Mouse (Mus musculus) heart, embryonic 16.5 days (tissue): ENCODE results near the gene Dlg2. TPM values are rescaled to one million over a fixed set of nuclear protein-coding genes. Genes with fewer than 3 reads are reported as not detected.
A peak's percentile ranks its signal among the peaks of the same experiment; 100 is the strongest.

Experiments
- ATAC-seq: fragments of 200-750 bp; cut with Nextera tagmentation; replicated peaks from 2 replicates; pipeline ENCODE4 v1.8.0; 2017; ENCODE audit warnings: moderate number of reproducible peaks; ENCODE audit not compliant: insufficient read depth, low FRiP score; ENCODE audit errors: extremely low read depth
- H3K27ac ChIP-seq: fragments of 300-500 bp; sonication (generic); 2 replicates; pipeline ENCODE4 v1.5.1; 2014; ENCODE audit warnings: mild to moderate bottlenecking, low read length, control low read depth, moderate library complexity
- H3K27me3 ChIP-seq: fragments of 300-500 bp; sonication (generic); 2 replicates; pipeline ENCODE4 v1.6.1; 2014; ENCODE audit warnings: low read length, mixed read lengths; ENCODE audit not compliant: control insufficient read depth, insufficient read depth
- H3K36me3 ChIP-seq: fragments of 300-500 bp; sonication (generic); 2 replicates; pipeline ENCODE4 v1.6.1; 2014; ENCODE audit not compliant: control insufficient read depth, insufficient read depth
- H3K4me1 ChIP-seq: fragments of 300-500 bp; sonication (generic); 2 replicates; pipeline ENCODE4 v1.6.1; 2014; ENCODE audit warnings: low read length, mixed read lengths; ENCODE audit not compliant: control insufficient read depth, insufficient read depth
- H3K4me2 ChIP-seq: fragments of 300-500 bp; sonication (generic); 2 replicates; pipeline ENCODE4 v1.6.1; 2014; ENCODE audit warnings: low read depth, mild to moderate bottlenecking, control low read depth, low read length
- H3K4me3 ChIP-seq: fragments of 300-500 bp; sonication (generic); 2 replicates; pipeline ENCODE4 v1.5.1; 2014; ENCODE audit warnings: mild to moderate bottlenecking, control low read depth, low read length
- H3K9ac ChIP-seq: fragments of 300-500 bp; sonication (generic); 2 replicates; pipeline ENCODE4 v1.6.1; 2014; ENCODE audit warnings: low read length, control low read depth
- H3K9me3 ChIP-seq: fragments of 300-500 bp; sonication (generic); replicated peaks from 2 replicates; pipeline ENCODE4 v1.6.1; 2016; ENCODE audit warnings: low read length; ENCODE audit not compliant: control insufficient read depth
- WGBS: fragments of 180-500 bp; shearing (Covaris S2); extraction: QIAGEN DNeasy Blood & Tissue Kit; methylation state at CpG from one replicate; pipeline ENCODE4 v1.1.7; 2014; 5-methylcytosine and 5-hydroxymethylcytosine counted together
- polyA plus RNA-seq: library from polyadenylated mRNA; unstranded; fragments of >200 nt; fragmentation: Nextera tagmentation; extraction: Ambion mirVana; gene quantifications from 2 replicates; pipeline ENCODE4 v1.2.1, GENCODE M21; 2015

The Dlg2 gene
- polyA plus RNA-seq, 1 experiment from 2014 or later, result 7.7 TPM

DNA sequence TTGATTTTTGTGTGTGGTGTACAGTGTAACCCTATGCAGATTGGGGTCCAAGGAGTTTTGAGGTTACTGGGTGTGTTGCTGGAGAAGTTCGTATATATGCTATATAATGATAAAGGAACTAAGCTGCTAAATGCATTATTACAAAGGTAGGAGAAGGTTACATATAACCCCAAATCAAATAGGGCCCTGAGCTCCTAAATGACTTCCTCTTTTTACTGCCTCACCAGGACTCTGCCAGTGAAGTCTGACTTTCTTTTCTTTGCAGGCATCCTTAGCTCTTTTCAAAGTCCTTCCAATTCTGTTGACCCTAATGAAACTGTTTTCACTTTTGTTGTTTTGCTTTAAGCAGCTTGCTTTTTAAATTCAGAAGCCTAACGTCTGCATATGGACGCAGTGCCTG, 1016.8 kb downstream of the Dlg2 start:
- WGBS, result 75% methylated on average over 3 of the region's 3 CpGs
- Histone ChIP-seq H3K4me1 (no peaks in the 10 kb centered on the region), H3K4me3 (no peak overlapping the region), H3K36me3 (no peaks in the 10 kb centered on the region), H3K27ac (no peak overlapping the region), H3K9ac (no peak overlapping the region), H3K9me3 (no peaks in the 10 kb centered on the region), H3K4me2 (no peak overlapping the region), H3K27me3 (no peaks in the 10 kb centered on the region)
- ATAC-seq, result no peak

DNA sequence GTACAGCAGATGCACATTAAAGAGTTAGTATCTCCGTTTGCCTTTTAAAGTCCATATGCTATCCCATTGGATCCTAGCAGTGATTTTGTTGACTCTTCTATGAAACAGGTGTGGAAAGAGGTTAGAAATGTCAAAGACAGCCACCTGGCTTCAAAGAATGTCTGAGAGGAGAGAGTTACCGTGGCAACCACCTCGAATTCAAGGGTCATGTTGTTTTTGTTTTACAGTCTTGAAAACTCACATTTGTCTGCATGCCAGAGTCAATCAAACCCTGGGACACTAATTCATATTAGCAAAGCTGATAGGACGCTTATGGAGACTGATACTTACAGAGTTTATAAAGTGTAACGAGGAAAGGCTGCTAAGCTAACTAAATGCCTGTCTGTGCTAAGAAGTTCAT, 1019.1 kb downstream of the Dlg2 start:
- no peaks in the 10 kb centered on the region for H3K36me3 ChIP-seq
- H3K4me3 ChIP-seq, result no peak overlapping the region
- no peak for ATAC-seq
- H3K9me3 ChIP-seq, result no peaks in the 10 kb centered on the region
- H3K27ac ChIP-seq, result no peak overlapping the region
- no peak overlapping the region for H3K4me2 ChIP-seq
- no peak overlapping the region for H3K9ac ChIP-seq
- 63% methylated on average over 5 of the region's 5 CpGs for WGBS
- no peaks in the 10 kb centered on the region for H3K4me1 ChIP-seq
- no peaks in the 10 kb centered on the region for H3K27me3 ChIP-seq

DNA sequence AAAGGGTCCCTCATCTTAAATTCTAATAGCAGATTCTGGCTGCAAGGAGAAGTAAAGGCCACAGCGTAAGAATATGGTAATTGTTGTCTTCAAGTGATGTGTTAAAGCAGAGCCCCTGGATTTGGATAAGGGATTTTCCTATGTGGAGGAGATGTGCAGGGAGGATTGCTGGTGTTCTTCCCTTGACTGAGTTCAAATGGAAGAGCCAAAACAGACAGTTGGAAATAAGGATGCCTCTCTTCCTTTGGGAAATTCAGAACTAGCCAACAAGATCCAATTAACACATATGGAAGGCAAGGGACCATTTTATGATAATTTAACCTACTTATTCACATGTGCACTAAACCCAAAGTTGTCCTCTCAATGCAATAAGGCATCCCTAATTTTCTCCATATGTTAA, 1034.6 kb downstream of the Dlg2 start:
- 61% methylated on average over 1 of the region's 1 CpGs for WGBS
- no peaks in the 10 kb centered on the region for H3K36me3 ChIP-seq
- no peak for ATAC-seq
- H3K4me1 ChIP-seq, result no peaks in the 10 kb centered on the region
- H3K9ac ChIP-seq, result no peak overlapping the region
- no peak overlapping the region for H3K4me3 ChIP-seq
- no peak overlapping the region for H3K27ac ChIP-seq
- no peaks in the 10 kb centered on the region for H3K27me3 ChIP-seq
- H3K4me2 ChIP-seq, result no peak overlapping the region
- no peaks in the 10 kb centered on the region for H3K9me3 ChIP-seq

DNA sequence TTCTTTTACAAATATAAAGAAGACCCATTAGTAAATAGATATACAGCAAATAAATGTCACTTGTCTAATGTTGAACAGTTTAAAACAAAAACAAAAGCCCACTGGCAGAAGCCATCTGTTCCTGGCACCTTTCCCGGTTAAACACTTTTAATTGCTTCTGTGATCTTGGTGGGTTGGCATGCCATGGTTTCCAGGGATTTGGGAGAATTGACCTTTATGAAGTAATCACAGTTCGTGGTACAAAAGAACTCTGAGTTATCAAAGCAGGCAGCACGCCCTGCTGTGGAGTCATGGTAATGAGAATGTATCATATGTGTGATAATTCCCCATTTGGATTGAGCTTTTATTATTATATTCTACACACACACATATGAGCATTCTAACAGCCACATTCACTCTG, 1038.0 kb downstream of the Dlg2 start:
- Histone ChIP-seq H3K4me3 (no peak overlapping the region), H3K4me1 (no peaks in the 10 kb centered on the region), H3K36me3 (no peaks in the 10 kb centered on the region), H3K9ac (no peak overlapping the region), H3K9me3 (no peaks in the 10 kb centered on the region), H3K4me2 (no peak overlapping the region), H3K27ac (no peak overlapping the region), H3K27me3 (no peaks in the 10 kb centered on the region)
- no peak for ATAC-seq
- 61% methylated on average over 3 of the region's 3 CpGs for WGBS

DNA sequence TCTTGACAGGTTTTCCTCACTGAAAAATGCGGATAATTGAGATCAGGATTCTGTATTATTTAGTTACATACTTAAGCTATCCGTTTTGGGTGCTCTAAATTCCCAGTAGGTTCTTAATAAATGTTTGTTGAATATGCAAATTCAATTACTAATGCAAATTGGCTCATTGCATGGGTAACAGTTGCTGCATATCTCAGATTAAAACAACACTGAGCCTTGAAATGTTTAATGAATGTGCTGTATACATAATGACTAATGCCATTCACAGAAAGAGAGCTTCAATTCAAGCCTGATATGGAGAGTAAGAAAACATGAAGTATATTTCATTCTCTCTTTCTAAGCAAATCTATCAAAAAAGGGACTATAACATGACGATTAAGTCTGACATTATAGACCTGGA, 1039.8 kb downstream of the Dlg2 start:
- no peak overlapping the region for H3K4me2 ChIP-seq
- ATAC-seq, result no peak
- no peak overlapping the region for H3K4me3 ChIP-seq
- 66% methylated on average over 3 of the region's 3 CpGs for WGBS
- H3K4me1 ChIP-seq, result no peaks in the 10 kb centered on the region
- H3K27me3 ChIP-seq, result no peaks in the 10 kb centered on the region
- H3K36me3 ChIP-seq, result no peaks in the 10 kb centered on the region
- no peaks in the 10 kb centered on the region for H3K9me3 ChIP-seq
- H3K9ac ChIP-seq, result no peak overlapping the region
- H3K27ac ChIP-seq, result no peak overlapping the region

DNA sequence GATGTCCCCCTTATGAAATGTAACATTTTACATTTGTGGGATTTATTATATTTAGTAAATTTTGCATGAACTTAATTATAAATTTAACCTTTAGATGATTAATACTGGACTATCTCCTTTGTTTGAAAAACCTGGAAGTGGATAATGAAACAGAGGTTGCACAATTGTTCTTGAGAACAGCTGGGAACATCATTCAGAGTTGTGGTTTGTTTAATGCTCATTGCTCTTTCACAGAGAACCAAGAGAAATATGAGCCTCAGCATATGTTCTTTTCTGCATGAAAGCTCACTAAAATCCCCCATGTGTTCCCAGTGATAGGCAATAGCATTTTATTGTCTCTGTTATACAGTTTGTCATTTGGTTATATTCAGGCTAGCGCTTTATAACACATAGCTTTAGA, 1049.4 kb downstream of the Dlg2 start:
- WGBS, result 82% methylated on average over 1 of the region's 1 CpGs
- ATAC-seq, result no peak
- Histone ChIP-seq H3K27me3 (no peaks in the 10 kb centered on the region), H3K27ac (no peak overlapping the region), H3K4me3 (no peak overlapping the region), H3K9ac (no peak overlapping the region), H3K4me1 (no peaks in the 10 kb centered on the region), H3K9me3 (no peaks in the 10 kb centered on the region), H3K4me2 (no peak overlapping the region), H3K36me3 (no peaks in the 10 kb centered on the region)

DNA sequence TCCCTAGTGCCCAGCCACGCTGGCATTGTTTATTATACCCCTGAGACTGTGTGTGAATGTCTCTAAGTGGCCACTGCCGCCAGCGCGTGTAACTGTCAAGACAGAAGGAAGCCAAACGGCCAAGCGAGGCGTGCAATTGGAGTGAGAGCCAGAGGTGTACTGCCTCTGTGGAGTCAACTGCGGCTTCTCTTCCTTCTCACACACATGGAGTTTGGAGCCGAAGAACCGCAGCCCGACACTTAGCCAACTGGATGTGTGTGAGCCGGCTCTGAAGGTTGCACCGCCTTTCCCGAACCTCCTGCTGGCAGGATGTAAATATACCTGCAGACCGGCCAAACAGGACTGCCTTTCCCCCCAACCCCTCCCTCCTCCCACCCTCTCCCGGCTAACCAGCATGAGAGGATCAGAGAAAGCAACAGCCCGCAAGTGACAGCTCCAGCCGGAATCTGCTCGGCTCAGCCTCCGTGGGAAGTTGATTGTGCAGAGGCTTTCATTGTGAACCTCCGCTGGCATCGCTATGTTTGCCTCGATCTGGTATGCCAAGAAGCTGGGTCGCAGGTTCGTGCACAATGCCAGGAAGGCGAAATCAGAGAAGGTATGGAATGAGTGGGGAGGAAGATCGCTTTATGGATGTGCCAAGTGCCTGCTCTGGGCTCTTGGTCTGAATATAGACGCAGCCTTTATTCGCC, 1066.3 kb downstream of the Dlg2 start:
- Histone ChIP-seq H3K9me3 (no peaks in the 10 kb centered on the region), H3K9ac (0 out of 2 replicates have a peak overlapping the region, but pooled peaks have one; percentile 14), H3K36me3 (no peaks in the 10 kb centered on the region), H3K27ac (no peak overlapping the region), H3K4me3 (peak overlapping the region; percentile 49), H3K4me2 (peak overlapping the region; percentile 77), H3K4me1 (peaks cover 4% of the 10 kb centered on the region; the same call in 1 of the 2 replicates), H3K27me3 (peaks cover 2% of the 10 kb centered on the region; the same call in 1 of the 2 replicates)
- WGBS, result 3% methylated on average over 29 of the region's 29 CpGs
- no peak for ATAC-seq

DNA sequence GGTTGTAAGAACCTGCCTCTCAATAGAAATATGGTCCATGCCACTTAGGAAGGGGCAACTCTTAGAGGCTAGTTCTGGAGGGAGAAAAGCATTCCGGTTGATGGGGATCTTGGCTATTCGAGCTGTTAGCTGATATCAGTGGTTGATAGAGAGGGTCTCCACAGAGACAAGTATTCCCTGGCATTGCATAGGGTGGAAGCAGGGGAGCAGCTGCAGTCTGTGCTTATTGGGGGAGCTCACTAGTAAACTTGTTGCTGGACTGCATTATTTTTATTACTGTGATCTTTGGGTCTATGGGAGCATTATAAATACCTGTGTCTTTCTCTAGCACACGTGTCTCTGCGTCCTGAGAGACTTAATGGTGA, 1066.8 kb downstream of the Dlg2 start:
- peaks cover 4% of the 10 kb centered on the region; the same call in 1 of the 2 replicates for H3K4me1 ChIP-seq
- no peaks in the 10 kb centered on the region for H3K9me3 ChIP-seq
- peak overlapping the region; percentile 49 for H3K4me3 ChIP-seq
- H3K27ac ChIP-seq, result no peak overlapping the region
- no peak for ATAC-seq
- peak overlapping the region; percentile 77 for H3K4me2 ChIP-seq
- no peak overlapping the region for H3K9ac ChIP-seq
- no peaks in the 10 kb centered on the region for H3K36me3 ChIP-seq
- H3K27me3 ChIP-seq, result peaks cover 2% of the 10 kb centered on the region; the same call in 1 of the 2 replicates
- WGBS, result 37% methylated on average over 4 of the region's 4 CpGs

DNA sequence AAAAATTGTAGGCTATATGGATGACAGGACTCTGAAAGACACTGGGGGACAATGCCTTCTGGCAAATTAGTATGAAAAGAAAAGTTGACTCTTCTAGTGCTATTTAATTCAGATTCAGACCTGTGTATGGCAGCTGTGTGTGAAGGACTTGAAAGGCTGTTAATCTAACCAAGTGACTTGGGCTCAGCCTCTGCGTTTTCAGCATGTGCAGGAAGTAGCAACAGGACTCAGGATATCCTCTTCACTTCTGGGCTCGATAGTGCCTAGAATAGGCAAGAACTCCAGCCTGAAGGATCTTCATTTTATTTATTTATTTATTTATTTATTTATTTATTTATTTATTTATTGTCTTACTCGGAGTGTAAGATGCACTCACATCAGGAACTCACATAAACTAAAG, 1068.1 kb downstream of the Dlg2 start:
- 47% methylated on average over 3 of the region's 3 CpGs for WGBS
- peaks cover 2% of the 10 kb centered on the region; the same call in 1 of the 2 replicates for H3K27me3 ChIP-seq
- H3K9ac ChIP-seq, result no peak overlapping the region
- no peak overlapping the region for H3K4me3 ChIP-seq
- peaks cover 4% of the 10 kb centered on the region; the same call in 1 of the 2 replicates for H3K4me1 ChIP-seq
- H3K9me3 ChIP-seq, result no peaks in the 10 kb centered on the region
- H3K4me2 ChIP-seq, result no peak overlapping the region
- no peak overlapping the region for H3K27ac ChIP-seq
- ATAC-seq, result no peak
- no peaks in the 10 kb centered on the region for H3K36me3 ChIP-seq
